Mouse (Mus musculus) midbrain, embryonic 15.5 days (tissue): Measurements from ENCODE around the gene Col3a1. TPM values are rescaled to one million over a fixed set of nuclear protein-coding genes. Genes with fewer than 3 reads are reported as not detected.

Experiments used
- microRNA-seq: library from miRNA; unstranded; fragments of <30 nt; microRNA quantifications from one replicate; pipeline ENCODE4, GENCODE M21; 2016
- polyA plus RNA-seq: library from polyadenylated mRNA; unstranded; fragments of >200 nt; fragmentation: Nextera tagmentation; extraction: Ambion mirVana; gene quantifications from 2 replicates; pipeline ENCODE4 v1.2.1, GENCODE M21; 2015

The Col3a1 gene
- polyA plus RNA-seq, 1 experiment from 2014 or later: 173 TPM

Small RNA genes lying within 50 kb of the gene (microRNA-seq; reads per million reads assigned to microRNA genes)
- not detected for gene Gm47302

Other genes starting within 250 kb of the Col3a1 start
- gene Col5a2, start 191.7 kb downstream of the Col3a1 start, polyA plus RNA-seq: 11.7 and 12.7 TPM in 2 replicates